Mouse (Mus musculus) right cerebral cortex, adult 2 months (tissue): ENCODE measurements around the gene Olfr164.

Source experiments
- DNase-seq, 2 experiments: peaks; one replicate each; pipeline ENCODE4 v3.0.0; 2021 to 2022; ENCODE audit warnings: low spot score in 2 of 2

Gene Olfr164

GRCm38 (mm10) chr16:19313964-19314363 is at the start of gene Olfr164:
Olfr164 (minus strand) TSS chr16:19314064.
- DNase-seq: no peak

- no peak for DNase-seq
These were observed 35.2 kb upstream of the Olfr164 start for GRCm38 (mm10) chr16:19349111-19349510.

GRCm38 (mm10) chr16:19263235-19263634 is 50.6 kb downstream of the Olfr164 start:
- DNase-seq: no peak

- DNase-seq: no peak
These were observed 53.1 kb downstream of the Olfr164 start for GRCm38 (mm10) chr16:19260780-19261179.

GRCm38 (mm10) chr16:19245835-19246234 is 68.0 kb downstream of the Olfr164 start:
- DNase-seq: no peak

GRCm38 (mm10) chr16:19241539-19242025 is 72.3 kb downstream of the Olfr164 start:
- no peak for DNase-seq

- DNase-seq: no peak
These were observed 72.9 kb downstream of the Olfr164 start for GRCm38 (mm10) chr16:19240792-19241538.

- DNase-seq: no peak
These were observed 77.1 kb downstream of the Olfr164 start for GRCm38 (mm10) chr16:19236719-19237118.
